Mouse (Mus musculus): ENCODE data around the gene Sema5a. TPM values are rescaled to one million over a fixed set of nuclear protein-coding genes. Genes with fewer than 3 reads are reported as not detected.

The Sema5a gene
- polyA plus RNA-seq, 1 experiment = 6.4 TPM

DNA sequence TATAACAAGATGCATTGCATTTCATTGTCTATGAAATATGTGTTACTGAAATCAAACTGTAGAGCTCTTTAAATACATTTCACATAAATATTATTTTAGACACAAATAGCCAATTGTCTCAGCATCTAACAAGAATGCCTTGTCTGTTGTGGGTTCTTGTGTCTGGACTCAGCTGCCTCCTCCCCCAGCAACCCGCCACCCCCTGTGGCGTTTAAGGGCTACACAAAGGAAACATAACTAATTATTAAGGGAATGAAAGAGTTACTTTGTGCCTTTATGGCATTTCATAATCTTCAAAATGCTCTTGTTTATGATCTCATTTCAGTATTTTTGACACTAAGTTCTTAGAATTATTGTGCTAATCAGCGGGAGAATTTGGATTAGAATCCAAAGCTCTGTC, 298.6 kb downstream of the Sema5a start:
- TF ChIP-seq CEBPB (IDR thresholded peaks at IDR 0.05; ENCODE audit: low read depth) (no peak), USF1 (IDR thresholded peaks at IDR 0.05; ENCODE audit: low read depth) (no peak), MYOG (IDR thresholded peaks at IDR 0.05; ENCODE audit: control insufficient read depth, extremely low read depth, insufficient read length) (no peak), MAX (IDR thresholded peaks at IDR 0.05) (no peak), MYOD1 (IDR thresholded peaks at IDR 0.05; ENCODE audit: control insufficient read depth, insufficient read length, low read depth) (no peak), CTCF (IDR thresholded peaks at IDR 0.05; ENCODE audit: control insufficient read depth, insufficient read depth, insufficient read length) (no peak), FOSL1 (IDR thresholded peaks at IDR 0.05; ENCODE audit: insufficient read depth, low read length, poor library complexity, severe bottlenecking) (no peak)

GRCm38 (mm10) chr15:32545455-32545854, 300.8 kb downstream of the Sema5a start:
- Histone ChIP-seq H3K27me3 (ENCODE audit: control insufficient read depth, insufficient read depth, insufficient read length) (no peaks in the 10 kb centered on the region), H3K79me2 (ENCODE audit: control insufficient read depth, insufficient read depth) (no peaks in the 10 kb centered on the region), H3K4me3 (ENCODE audit: insufficient read depth, poor library complexity, severe bottlenecking) (no peak overlapping the region), H3K36me3 (ENCODE audit: control insufficient read depth, insufficient read depth) (no peaks in the 10 kb centered on the region), H3ac (ENCODE audit: control insufficient read depth, insufficient read length, low read depth) (no peak overlapping the region), H3K79me3 (ENCODE audit: low read depth) (no peaks in the 10 kb centered on the region)
- TF ChIP-seq USF1 (IDR thresholded peaks at IDR 0.05; ENCODE audit: low read depth) (no peak), MYOG (IDR thresholded peaks at IDR 0.05; ENCODE audit: control insufficient read depth, extremely low read depth, insufficient read length) (no peak), FOSL1 (IDR thresholded peaks at IDR 0.05; ENCODE audit: insufficient read depth, low read length, poor library complexity, severe bottlenecking) (no peak), MAX (IDR thresholded peaks at IDR 0.05) (no peak), MYOD1 (IDR thresholded peaks at IDR 0.05; ENCODE audit: control insufficient read depth, insufficient read length, low read depth) (no peak), CEBPB (IDR thresholded peaks at IDR 0.05; ENCODE audit: low read depth) (no peak), CTCF (IDR thresholded peaks at IDR 0.05; ENCODE audit: control insufficient read depth, insufficient read depth, insufficient read length) (no peak)

More for the DNA sequence above, 298.6 kb downstream of the Sema5a start:
- Histone ChIP-seq H3K4me3 (ENCODE audit: insufficient read depth, poor library complexity, severe bottlenecking) (no peak overlapping the region), H3K79me3 (ENCODE audit: low read depth) (no peaks in the 10 kb centered on the region), H3K27me3 (ENCODE audit: control insufficient read depth, insufficient read depth, insufficient read length) (no peaks in the 10 kb centered on the region), H3K79me2 (ENCODE audit: control insufficient read depth, insufficient read depth) (no peaks in the 10 kb centered on the region), H3ac (ENCODE audit: control insufficient read depth, insufficient read length, low read depth) (no peak overlapping the region), H3K36me3 (ENCODE audit: control insufficient read depth, insufficient read depth) (peaks cover 4% of the 10 kb centered on the region)

- no peak overlapping the region for H3ac ChIP-seq (ENCODE audit: control insufficient read depth, insufficient read length, low read depth)
- H3K36me3 ChIP-seq (ENCODE audit: control insufficient read depth, insufficient read depth) = no peaks in the 10 kb centered on the region
- H3K79me3 ChIP-seq (ENCODE audit: low read depth) = no peaks in the 10 kb centered on the region
- no peak overlapping the region for H3K4me3 ChIP-seq (ENCODE audit: insufficient read depth, poor library complexity, severe bottlenecking)
- TF ChIP-seq CEBPB (IDR thresholded peaks at IDR 0.05; ENCODE audit: low read depth) (no peak), MAX (IDR thresholded peaks at IDR 0.05) (no peak)
- H3K79me2 ChIP-seq (ENCODE audit: control insufficient read depth, insufficient read depth) = no peaks in the 10 kb centered on the region
- no peaks in the 10 kb centered on the region for H3K27me3 ChIP-seq (ENCODE audit: control insufficient read depth, insufficient read depth, insufficient read length)
These were observed 302.1 kb downstream of the Sema5a start for GRCm38 (mm10) chr15:32546746-32547145.

- Histone ChIP-seq H3K4me3 (ENCODE audit: insufficient read depth, poor library complexity, severe bottlenecking) (no peak overlapping the region), H3K79me2 (ENCODE audit: control insufficient read depth, insufficient read depth) (no peaks in the 10 kb centered on the region), H3K27me3 (ENCODE audit: control insufficient read depth, insufficient read depth, insufficient read length) (no peaks in the 10 kb centered on the region), H3K36me3 (ENCODE audit: control insufficient read depth, insufficient read depth) (no peaks in the 10 kb centered on the region), H3ac (ENCODE audit: control insufficient read depth, insufficient read length, low read depth) (no peak overlapping the region), H3K79me3 (ENCODE audit: low read depth) (no peaks in the 10 kb centered on the region)
- TF ChIP-seq CTCF (IDR thresholded peaks at IDR 0.05; ENCODE audit: control insufficient read depth, insufficient read depth, insufficient read length) (no peak), CEBPB (IDR thresholded peaks at IDR 0.05; ENCODE audit: low read depth) (no peak), MYOG (IDR thresholded peaks at IDR 0.05; ENCODE audit: control insufficient read depth, extremely low read depth, insufficient read length) (no peak), MAX (IDR thresholded peaks at IDR 0.05) (no peak), MYOD1 (IDR thresholded peaks at IDR 0.05; ENCODE audit: control insufficient read depth, insufficient read length, low read depth) (no peak), FOSL1 (IDR thresholded peaks at IDR 0.05; ENCODE audit: insufficient read depth, low read length, poor library complexity, severe bottlenecking) (no peak), USF1 (IDR thresholded peaks at IDR 0.05; ENCODE audit: low read depth) (no peak)
These were observed 314.3 kb downstream of the Sema5a start for GRCm38 (mm10) chr15:32558925-32559324.

DNA sequence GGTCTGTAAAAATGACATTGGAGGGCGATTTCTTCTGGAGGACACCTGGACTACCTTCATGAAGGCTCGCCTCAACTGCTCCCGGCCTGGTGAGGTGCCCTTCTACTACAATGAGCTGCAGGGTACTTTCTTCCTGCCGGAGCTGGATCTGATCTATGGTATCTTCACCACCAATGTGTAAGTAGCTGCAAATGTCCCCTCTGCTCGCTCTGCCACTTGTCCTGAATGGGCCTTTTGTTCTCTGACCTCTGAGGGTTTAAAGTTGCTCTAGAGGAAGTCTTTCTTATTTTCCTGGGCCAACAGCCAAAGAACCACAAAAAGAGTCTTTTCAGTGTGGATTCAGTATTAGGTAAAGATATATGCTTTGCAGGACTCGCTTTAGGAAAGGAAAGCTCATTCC, 318.0 kb downstream of the Sema5a start:
- no peaks in the 10 kb centered on the region for H3K27me3 ChIP-seq (ENCODE audit: control insufficient read depth, insufficient read depth, insufficient read length)
- H3K36me3 ChIP-seq (ENCODE audit: control insufficient read depth, insufficient read depth) = no peaks in the 10 kb centered on the region
- TF ChIP-seq FOSL1 (IDR thresholded peaks at IDR 0.05; ENCODE audit: insufficient read depth, low read length, poor library complexity, severe bottlenecking) (no peak), CEBPB (IDR thresholded peaks at IDR 0.05; ENCODE audit: low read depth) (no peak), USF1 (IDR thresholded peaks at IDR 0.05; ENCODE audit: low read depth) (no peak), MAX (IDR thresholded peaks at IDR 0.05) (no peak), MYOD1 (IDR thresholded peaks at IDR 0.05; ENCODE audit: control insufficient read depth, insufficient read length, low read depth) (no peak), CTCF (IDR thresholded peaks at IDR 0.05; ENCODE audit: control insufficient read depth, insufficient read depth, insufficient read length) (no peak), MYOG (IDR thresholded peaks at IDR 0.05; ENCODE audit: control insufficient read depth, extremely low read depth, insufficient read length) (no peak)
- no peak overlapping the region for H3ac ChIP-seq (ENCODE audit: control insufficient read depth, insufficient read length, low read depth)
- H3K79me3 ChIP-seq (ENCODE audit: low read depth) = no peaks in the 10 kb centered on the region
- no peak overlapping the region for H3K4me3 ChIP-seq (ENCODE audit: insufficient read depth, poor library complexity, severe bottlenecking)
- no peaks in the 10 kb centered on the region for H3K79me2 ChIP-seq (ENCODE audit: control insufficient read depth, insufficient read depth)

GRCm38 (mm10) chr15:32568181-32568857, 323.7 kb downstream of the Sema5a start:
- Histone ChIP-seq H3K4me3 (ENCODE audit: insufficient read depth, poor library complexity, severe bottlenecking) (no peak overlapping the region), H3K27me3 (ENCODE audit: control insufficient read depth, insufficient read depth, insufficient read length) (no peaks in the 10 kb centered on the region), H3K79me3 (ENCODE audit: low read depth) (no peaks in the 10 kb centered on the region), H3K36me3 (ENCODE audit: control insufficient read depth, insufficient read depth) (no peaks in the 10 kb centered on the region), H3K79me2 (ENCODE audit: control insufficient read depth, insufficient read depth) (no peaks in the 10 kb centered on the region), H3ac (ENCODE audit: control insufficient read depth, insufficient read length, low read depth) (no peak overlapping the region)
- no peak for TF ChIP-seq FOSL1 (IDR thresholded peaks at IDR 0.05; ENCODE audit: insufficient read depth, low read length, poor library complexity, severe bottlenecking)
- no peak for TF ChIP-seq USF1 (IDR thresholded peaks at IDR 0.05; ENCODE audit: low read depth)
- no peak for TF ChIP-seq MYOD1 (IDR thresholded peaks at IDR 0.05; ENCODE audit: control insufficient read depth, insufficient read length, low read depth)
- no peak for TF ChIP-seq CEBPB (IDR thresholded peaks at IDR 0.05; ENCODE audit: low read depth)
- TF ChIP-seq MAX (IDR thresholded peaks at IDR 0.05) = no peak
- TF ChIP-seq CTCF (IDR thresholded peaks at IDR 0.05; ENCODE audit: control insufficient read depth, insufficient read depth, insufficient read length) = no peak
- TF ChIP-seq MYOG (IDR thresholded peaks at IDR 0.05; ENCODE audit: control insufficient read depth, extremely low read depth, insufficient read length) = no peak
